Mouse (Mus musculus): Measurements from ENCODE around the gene Pltp.

DNA sequence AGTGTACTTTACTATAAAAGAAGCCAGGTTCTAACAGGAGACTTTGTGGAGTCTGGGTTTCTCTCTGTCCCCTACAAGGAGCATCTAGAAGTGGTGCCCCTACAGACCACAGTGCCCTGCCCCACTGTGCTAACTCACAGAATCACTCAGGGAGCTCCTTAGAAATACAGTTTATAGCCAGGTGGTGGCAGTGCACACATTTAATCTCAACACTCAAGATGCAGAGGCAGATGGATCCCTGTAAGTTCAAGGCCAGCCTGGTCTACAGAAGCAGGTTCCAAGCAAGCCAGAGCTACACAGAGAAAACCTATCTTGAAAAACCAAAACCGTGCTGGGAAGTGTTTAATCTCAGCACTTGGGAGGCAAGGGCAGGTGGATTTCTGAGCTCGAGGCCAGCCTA lies 63.7 kb downstream of the Pltp start:
- TF ChIP-seq POLR2A (IDR thresholded peaks at IDR 0.05; ENCODE audit: low read depth, low read length) (no peak), CTCF (conservative IDR thresholded peaks at IDR 0.05; ENCODE audit: insufficient read depth, insufficient read length, low read depth, low read length) (no peak)

All from kidney, adult 2 months (tissue).